Mouse (Mus musculus): ENCODE results near the gene Col6a4. TPM values are rescaled to one million over a fixed set of nuclear protein-coding genes. Genes with fewer than 3 reads are reported as not detected.

The Col6a4 gene
- polyA plus RNA-seq, 1 experiment from 2014 or later = not detected

- DNase-seq (ENCODE audit: low spot score) = no peak
- Histone ChIP-seq H3K27ac (ENCODE audit: low read depth, low read length) (no peak overlapping the region), H3K4me1 (replicated peaks; ENCODE audit: control insufficient read depth, insufficient read depth, low read length) (no peaks in the 10 kb centered on the region), H3K9me3 (ENCODE audit: control insufficient read depth, low read length) (no peaks in the 10 kb centered on the region), H3K27me3 (replicated peaks; ENCODE audit: control insufficient read depth, insufficient read depth, low read length) (no peaks in the 10 kb centered on the region), H3K36me3 (ENCODE audit: control insufficient read depth, insufficient read depth, low read length) (no peaks in the 10 kb centered on the region), H3K9ac (ENCODE audit: low read depth, low read length) (no peak overlapping the region), H3K4me2 (no peak overlapping the region), H3K4me3 (ENCODE audit: low read depth, low read length) (no peak overlapping the region)
- WGBS = 65% methylated on average over 5 of the region's 5 CpGs
- ATAC-seq (replicated peaks; ENCODE audit: low FRiP score) = no peak
These were observed 128.6 kb downstream of the Col6a4 start for GRCm38 (mm10) chr9:105967976-105968375.

- H3K4me2 ChIP-seq = no peak within 1 kb of the TSS
- peaks cover 3% of the 10 kb centered on the region; the same call in 1 of the 2 replicates for H3K4me1 ChIP-seq (replicated peaks; ENCODE audit: control insufficient read depth, insufficient read depth, low read length)
- H3K27me3 ChIP-seq (replicated peaks; ENCODE audit: control insufficient read depth, insufficient read depth, low read length) = no peaks in the 10 kb centered on the region; the same call in 1 of the 2 replicates
- H3K4me3 ChIP-seq (ENCODE audit: low read depth, low read length) = no peak within 1 kb of the TSS
- H3K9ac ChIP-seq (ENCODE audit: low read depth, low read length) = no peak within 1 kb of the TSS
- DNase-seq (ENCODE audit: low spot score) (no peak), ATAC-seq (replicated peaks; ENCODE audit: low FRiP score) (no peak)
- H3K9me3 ChIP-seq (ENCODE audit: control insufficient read depth, low read length) = no peaks in the 10 kb centered on the region
- 22% methylated on average over 13 of the region's 13 CpGs for WGBS
- H3K27ac ChIP-seq (ENCODE audit: low read depth, low read length) = no peak within 1 kb of the TSS
- no peaks in the 10 kb centered on the region for H3K36me3 ChIP-seq (ENCODE audit: control insufficient read depth, insufficient read depth, low read length)
These were observed 136.1 kb downstream of the Col6a4 start, which contains the start of gene Col6a5 for GRCm38 (mm10) chr9:105960533-105960932. TSS of gene Col6a5 (minus strand) at chr9:105960643.

GRCm38 (mm10) chr9:105959116-105959515 is 137.5 kb downstream of the Col6a4 start:
- Histone ChIP-seq H3K27ac (ENCODE audit: low read depth, low read length) (no peak overlapping the region), H3K9ac (ENCODE audit: low read depth, low read length) (no peak overlapping the region), H3K4me3 (ENCODE audit: low read depth, low read length) (no peak overlapping the region), H3K36me3 (ENCODE audit: control insufficient read depth, insufficient read depth, low read length) (no peaks in the 10 kb centered on the region), H3K9me3 (ENCODE audit: control insufficient read depth, low read length) (no peaks in the 10 kb centered on the region), H3K27me3 (replicated peaks; ENCODE audit: control insufficient read depth, insufficient read depth, low read length) (no peaks in the 10 kb centered on the region; the same call in 1 of the 2 replicates), H3K4me1 (replicated peaks; ENCODE audit: control insufficient read depth, insufficient read depth, low read length) (peaks cover 3% of the 10 kb centered on the region; the same call in 1 of the 2 replicates), H3K4me2 (no peak overlapping the region)
- DNase-seq (ENCODE audit: low spot score) = no peak
- no peak for ATAC-seq (replicated peaks; ENCODE audit: low FRiP score)
- WGBS = 48% methylated on average over 1 of the region's 1 CpGs

- Histone ChIP-seq H3K4me2 (no peak overlapping the region), H3K27me3 (replicated peaks; ENCODE audit: control insufficient read depth, insufficient read depth, low read length) (no peaks in the 10 kb centered on the region), H3K4me1 (replicated peaks; ENCODE audit: control insufficient read depth, insufficient read depth, low read length) (no peaks in the 10 kb centered on the region), H3K9ac (ENCODE audit: low read depth, low read length) (no peak overlapping the region), H3K4me3 (ENCODE audit: low read depth, low read length) (no peak overlapping the region), H3K27ac (ENCODE audit: low read depth, low read length) (no peak overlapping the region), H3K9me3 (ENCODE audit: control insufficient read depth, low read length) (no peaks in the 10 kb centered on the region), H3K36me3 (ENCODE audit: control insufficient read depth, insufficient read depth, low read length) (no peaks in the 10 kb centered on the region)
- ATAC-seq (replicated peaks; ENCODE audit: low FRiP score) = no peak
- WGBS = 87% methylated on average over 1 of the region's 1 CpGs
- no peak for DNase-seq (ENCODE audit: low spot score)
These were observed 146.8 kb downstream of the Col6a4 start for GRCm38 (mm10) chr9:105949755-105950154.

- Histone ChIP-seq H3K27me3 (replicated peaks; ENCODE audit: control insufficient read depth, insufficient read depth, low read length) (no peaks in the 10 kb centered on the region), H3K4me1 (replicated peaks; ENCODE audit: control insufficient read depth, insufficient read depth, low read length) (no peaks in the 10 kb centered on the region), H3K9me3 (ENCODE audit: control insufficient read depth, low read length) (no peaks in the 10 kb centered on the region), H3K27ac (ENCODE audit: low read depth, low read length) (no peak overlapping the region), H3K4me3 (ENCODE audit: low read depth, low read length) (no peak overlapping the region), H3K9ac (ENCODE audit: low read depth, low read length) (no peak overlapping the region), H3K4me2 (no peak overlapping the region), H3K36me3 (ENCODE audit: control insufficient read depth, insufficient read depth, low read length) (no peaks in the 10 kb centered on the region)
- ATAC-seq (replicated peaks; ENCODE audit: low FRiP score) (no peak), DNase-seq (ENCODE audit: low spot score) (no peak)
- 57% methylated on average over 3 of the region's 3 CpGs for WGBS
These were observed 149.0 kb downstream of the Col6a4 start for GRCm38 (mm10) chr9:105947577-105947976.

Other genes starting within 250 kb of the Col6a4 start
- gene Col6a5, start 136.1 kb downstream of the Col6a4 start, polyA plus RNA-seq (2014; fragmentation: Nextera tagmentation; extraction: Ambion mirVana) = 0.08 TPM in 1 of 2 replicates, not detected in the other
- 12.4 and 15.7 TPM in 2 replicates for gene Glyctk, start 61.4 kb upstream of the Col6a4 start, polyA plus RNA-seq (2014; fragmentation: Nextera tagmentation; extraction: Ambion mirVana)
- gene Wdr82, start 74.1 kb upstream of the Col6a4 start, polyA plus RNA-seq (2014; fragmentation: Nextera tagmentation; extraction: Ambion mirVana) = 18.8 TPM in 2 replicates
- gene Ppm1m, start 103.0 kb upstream of the Col6a4 start, polyA plus RNA-seq (2014; fragmentation: Nextera tagmentation; extraction: Ambion mirVana) = 25.3 and 26.9 TPM in 2 replicates
- gene Twf2, start 106.3 kb upstream of the Col6a4 start, polyA plus RNA-seq (2014; fragmentation: Nextera tagmentation; extraction: Ambion mirVana) = 58.4 and 61.1 TPM in 2 replicates
- gene Tlr9, start 125.8 kb upstream of the Col6a4 start, polyA plus RNA-seq (2014; fragmentation: Nextera tagmentation; extraction: Ambion mirVana) = not detected in 2 replicates
- 57.4 and 67.9 TPM in 2 replicates for gene Alas1, start 151.9 kb upstream of the Col6a4 start, polyA plus RNA-seq (2014; fragmentation: Nextera tagmentation; extraction: Ambion mirVana)
- gene Poc1a, start 184.3 kb upstream of the Col6a4 start, polyA plus RNA-seq (2014; fragmentation: Nextera tagmentation; extraction: Ambion mirVana) = 36.6 and 39.0 TPM in 2 replicates